Mouse (Mus musculus) kidney, adult 2 months (tissue): Measurements from ENCODE around the gene Olfr1383.
"Not testable (repeated sequence)": the region's sequence is repeated elsewhere in the genome, so short reads cannot be mapped to it uniquely, and the experiment has no call there.

Experiments
- CTCF ChIP-seq: fragments of 200-500 bp; conservative IDR thresholded peaks from 2 replicates; pipeline ENCODE4 v1.5.1; 2011; ENCODE audit warnings: low read depth, mild to moderate bottlenecking, control low read depth, low read length, moderate library complexity, mixed read lengths; ENCODE audit not compliant: insufficient read depth, insufficient read length
- POLR2A ChIP-seq: fragments of 200-500 bp; IDR thresholded peaks from one replicate; pipeline ENCODE4 v1.6.1; 2011; ENCODE audit warnings: low read depth, low read length, control low read depth

- TF ChIP-seq CTCF, POLR2A: not testable (repeated sequence)
Observed at GRCm38 (mm10) chr11:49543149-49543548, 23.7 kb downstream of the Olfr1383 start, which contains the start of gene Olfr1381.
